Mouse (Mus musculus) lung, postnatal 0 days (tissue): ENCODE results near the gene Tesc. TPM values are rescaled to one million over a fixed set of nuclear protein-coding genes. Genes with fewer than 3 reads are reported as not detected.

Experiments used
- ATAC-seq: fragments of 200-750 bp; cut with Nextera tagmentation; 2 replicates; pipeline ENCODE4 v1.8.0; 2017; ENCODE audit warnings: moderate library complexity
- DNase-seq: peaks from one replicate; pipeline ENCODE4 v3.0.0-alpha.2; 2016; ENCODE audit warnings: low spot score
- H3K27ac ChIP-seq: fragments of 300-500 bp; sonication (generic); 2 replicates; pipeline ENCODE4 v1.5.1; 2014; ENCODE audit warnings: antibody characterized with exemption, mild to moderate bottlenecking, low read length, mixed read lengths
- H3K27me3 ChIP-seq: fragments of 300-500 bp; sonication (generic); replicated peaks from 2 replicates; pipeline ENCODE4 v1.6.1; 2014; ENCODE audit warnings: low read length, mixed read lengths; ENCODE audit not compliant: insufficient read depth
- H3K36me3 ChIP-seq: fragments of 300-500 bp; sonication (generic); 2 replicates; pipeline ENCODE4 v1.6.1; 2014; ENCODE audit warnings: low read length, mixed read lengths; ENCODE audit not compliant: insufficient read depth
- H3K4me1 ChIP-seq: fragments of 300-500 bp; sonication (generic); 2 replicates; pipeline ENCODE4 v1.6.1; 2014; ENCODE audit warnings: antibody characterized with exemption, low read depth, low read length, mixed read lengths; ENCODE audit not compliant: insufficient read depth
- H3K4me2 ChIP-seq: fragments of 300-500 bp; sonication (generic); replicated peaks from 2 replicates; pipeline ENCODE4 v1.6.1; 2014; ENCODE audit warnings: low read depth, mild to moderate bottlenecking, low read length, moderate library complexity, mixed read lengths
- H3K4me3 ChIP-seq: fragments of 300-500 bp; sonication (generic); 2 replicates; pipeline ENCODE4 v1.5.1; 2014; ENCODE audit warnings: low read depth, low read length
- H3K9ac ChIP-seq: fragments of 300-500 bp; sonication (generic); replicated peaks from 2 replicates; pipeline ENCODE4 v1.6.1; 2014; ENCODE audit warnings: low read depth, mild to moderate bottlenecking
- H3K9me3 ChIP-seq: fragments of 300-500 bp; sonication (generic); 2 replicates; pipeline ENCODE4 v1.6.1; 2016; ENCODE audit warnings: low read length, mixed read lengths
- CTCF ChIP-seq: IDR thresholded peaks from 2 replicates; pipeline ENCODE4 v1.5.1; 2016; ENCODE audit warnings: antibody characterized with exemption, mild to moderate bottlenecking
- EP300 ChIP-seq: IDR thresholded peaks from 2 replicates; pipeline ENCODE4 v1.6.1; 2016; ENCODE audit warnings: antibody characterized with exemption, mild to moderate bottlenecking, control low read depth
- WGBS: fragments of 180-500 bp; shearing (Covaris S2); extraction: QIAGEN DNeasy Blood & Tissue Kit; methylation state at CpG from one replicate; pipeline ENCODE4 v1.1.7; 2014; 5-methylcytosine and 5-hydroxymethylcytosine counted together
- polyA plus RNA-seq: library from polyadenylated mRNA; unstranded; fragments of >200 nt; fragmentation: Nextera tagmentation; extraction: Ambion mirVana; gene quantifications from 2 replicates; pipeline ENCODE4 v1.2.1, GENCODE M21; 2015

Gene Tesc
- polyA plus RNA-seq, 1 experiment from 2014 or later: 1.5 TPM

DNA sequence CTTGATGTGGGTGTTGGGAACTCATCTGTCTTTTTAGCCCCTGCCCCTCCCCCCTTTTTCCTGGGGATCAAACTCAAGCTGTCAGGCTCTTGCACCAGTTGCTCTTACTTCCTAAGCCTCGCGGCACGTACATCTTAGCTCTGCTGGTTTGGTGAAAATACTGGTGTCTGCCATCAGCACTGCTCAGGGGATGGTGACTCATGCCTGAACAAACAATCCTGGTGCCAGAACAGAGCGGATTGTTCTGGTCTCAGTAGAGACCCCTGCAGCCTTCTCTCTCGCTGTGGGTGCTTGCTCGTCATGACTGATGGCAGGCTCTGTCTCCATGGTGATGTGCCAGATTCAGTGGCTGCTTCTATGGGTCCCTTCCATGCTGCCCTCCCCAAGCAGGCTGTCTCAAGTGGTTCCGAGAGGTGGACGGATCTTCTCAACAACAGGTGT, 35.7 kb downstream of the Tesc start:
- Histone ChIP-seq H3K36me3 (peaks cover 6% of the 10 kb centered on the region), H3K4me3 (no peak overlapping the region), H3K9ac (no peak overlapping the region), H3K27ac (no peak overlapping the region), H3K4me1 (no peaks in the 10 kb centered on the region), H3K27me3 (no peaks in the 10 kb centered on the region), H3K9me3 (no peaks in the 10 kb centered on the region), H3K4me2 (no peak overlapping the region)
- peak; percentile 44 for DNase-seq
- WGBS: 49% methylated on average over 8 of the region's 8 CpGs
- ATAC-seq: peak; percentile 21; the same call in 1 of the 2 replicates
- TF ChIP-seq EP300: no peak
- no peak for TF ChIP-seq CTCF

DNA sequence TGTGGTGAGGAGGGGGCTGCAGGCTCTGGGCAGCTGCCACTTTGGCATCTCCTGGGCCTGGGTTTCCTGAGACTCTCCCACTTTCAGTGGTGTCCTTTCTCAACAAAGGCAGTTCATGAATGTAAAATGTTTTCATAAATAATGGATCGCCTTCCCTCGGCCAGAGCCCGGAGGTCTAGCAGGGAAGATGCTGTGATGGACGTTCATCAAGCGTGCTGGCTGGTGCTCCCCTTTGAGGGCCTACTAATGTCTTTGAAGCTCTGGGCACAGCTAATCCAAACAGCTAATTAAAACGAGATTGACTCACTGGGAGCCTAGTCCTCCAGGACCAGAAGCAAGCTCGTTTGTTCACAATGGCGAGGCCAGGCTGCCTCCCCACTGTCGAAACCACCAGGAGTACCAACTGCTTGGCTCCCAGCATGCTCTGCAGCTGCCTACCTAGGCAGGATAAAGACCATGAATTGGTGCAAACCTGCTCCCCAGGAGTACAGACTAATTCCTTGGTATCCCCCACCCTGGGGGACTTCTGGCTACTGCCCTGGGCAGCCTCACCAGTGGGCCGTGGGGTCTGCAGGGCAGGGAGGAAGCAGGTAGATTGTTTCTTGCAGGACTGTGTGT, 36.9 kb downstream of the Tesc start:
- peaks cover 10% of the 10 kb centered on the region for H3K36me3 ChIP-seq
- H3K9ac ChIP-seq: no peak overlapping the region
- no peak for DNase-seq
- H3K9me3 ChIP-seq: no peaks in the 10 kb centered on the region
- H3K4me2 ChIP-seq: no peak overlapping the region
- no peak overlapping the region for H3K27ac ChIP-seq
- 62% methylated on average over 9 of the region's 10 CpGs for WGBS
- no peaks in the 10 kb centered on the region for H3K27me3 ChIP-seq
- H3K4me1 ChIP-seq: no peaks in the 10 kb centered on the region
- TF ChIP-seq EP300: no peak
- TF ChIP-seq CTCF: no peak
- H3K4me3 ChIP-seq: no peak overlapping the region
- no peak for ATAC-seq

DNA sequence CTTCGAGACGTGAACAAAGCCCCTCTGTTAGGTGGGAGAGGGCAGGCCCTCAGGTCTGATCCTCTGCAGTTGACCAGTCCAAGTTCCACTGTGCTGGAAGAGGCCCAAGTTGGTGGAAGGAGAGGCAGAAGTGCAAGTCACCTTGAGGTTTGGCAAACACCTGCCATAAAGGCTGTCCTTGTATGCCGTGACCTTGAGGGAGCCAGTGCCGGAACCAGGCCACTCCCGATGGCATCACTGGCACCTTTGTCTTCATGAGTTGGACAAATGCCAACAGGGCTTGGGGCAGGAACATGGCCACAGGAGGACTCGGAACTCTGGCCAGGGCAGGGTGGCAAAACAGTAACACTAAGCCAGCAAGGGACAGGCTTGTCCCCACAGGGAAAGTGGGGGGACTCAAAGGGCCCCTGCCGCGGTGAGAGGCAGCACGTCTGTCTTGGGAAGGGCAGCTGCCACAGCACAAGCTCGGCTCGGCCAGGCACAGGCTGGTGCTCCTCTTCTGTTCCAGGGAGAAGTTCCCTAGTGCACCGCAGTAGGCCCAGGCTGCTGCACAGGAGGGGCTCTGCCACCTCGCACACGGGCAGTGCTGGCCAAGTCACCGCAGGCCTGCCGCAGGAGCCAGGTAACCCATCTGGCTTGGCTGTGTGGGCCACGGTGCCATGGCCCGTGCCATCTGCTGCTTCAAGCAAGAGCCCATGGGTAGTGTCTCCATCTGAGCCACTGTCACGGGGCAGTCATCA, 38.1 kb downstream of the Tesc start:
- 71% methylated on average over 19 of the region's 19 CpGs for WGBS
- Histone ChIP-seq H3K36me3 (peaks cover 19% of the 10 kb centered on the region), H3K27me3 (no peaks in the 10 kb centered on the region), H3K4me1 (no peaks in the 10 kb centered on the region), H3K9me3 (no peaks in the 10 kb centered on the region), H3K4me2 (no peak overlapping the region), H3K27ac (no peak overlapping the region), H3K9ac (no peak overlapping the region), H3K4me3 (no peak overlapping the region)
- DNase-seq: no peak
- TF ChIP-seq EP300 (no peak), CTCF (no peak)
- no peak for ATAC-seq

DNA sequence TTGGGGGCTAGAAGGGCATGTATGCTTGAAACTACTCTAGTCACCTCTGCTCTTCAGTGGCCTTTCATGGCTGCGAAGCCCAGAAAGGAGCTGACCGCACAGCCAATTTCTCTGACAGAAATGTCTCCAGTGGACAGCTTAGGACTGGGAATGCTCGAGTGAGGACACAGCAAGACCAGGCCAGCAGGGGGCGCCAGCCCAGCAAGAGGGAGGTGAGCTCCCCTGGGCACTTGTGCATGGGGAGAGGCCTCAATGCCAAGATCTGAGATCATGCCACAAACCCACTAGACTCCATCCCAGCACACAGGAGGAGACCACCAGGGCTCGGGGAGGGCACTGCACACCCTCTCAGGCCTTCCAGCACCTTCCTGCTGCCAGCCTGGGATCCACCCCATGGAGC, 39.3 kb downstream of the Tesc start:
- ATAC-seq: peak; percentile 31
- TF ChIP-seq CTCF: peak; percentile 82
- TF ChIP-seq EP300: no peak
- no peak overlapping the region for H3K9ac ChIP-seq
- H3K27ac ChIP-seq: no peak overlapping the region
- no peak overlapping the region for H3K4me3 ChIP-seq
- no peaks in the 10 kb centered on the region for H3K27me3 ChIP-seq
- H3K4me1 ChIP-seq: no peaks in the 10 kb centered on the region
- peak; percentile 48 for DNase-seq
- H3K4me2 ChIP-seq: no peak overlapping the region
- H3K36me3 ChIP-seq: peaks cover 19% of the 10 kb centered on the region
- H3K9me3 ChIP-seq: no peaks in the 10 kb centered on the region
- WGBS: 73% methylated on average over 4 of the region's 5 CpGs

DNA sequence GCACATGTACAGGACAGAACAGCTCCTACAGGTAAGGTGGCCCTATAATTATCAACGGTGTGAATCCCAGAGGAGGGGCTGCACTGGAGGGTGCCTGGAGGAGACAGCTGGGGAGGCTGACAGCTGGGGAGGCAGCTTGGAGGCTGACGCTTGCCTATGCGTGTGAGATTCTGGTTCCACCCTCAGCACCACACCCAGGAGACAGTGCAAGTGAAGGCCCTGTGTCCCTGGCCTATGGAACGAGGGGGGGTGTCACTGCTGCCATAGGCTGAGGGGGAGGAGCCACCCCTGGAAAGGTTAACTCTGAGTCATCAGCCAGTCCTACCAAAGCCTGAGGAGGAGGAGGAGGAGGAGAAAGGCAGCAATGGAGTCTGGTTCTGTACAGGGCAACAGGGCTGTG, 40.0 kb downstream of the Tesc start:
- Histone ChIP-seq H3K27ac (no peak overlapping the region), H3K9me3 (no peaks in the 10 kb centered on the region), H3K4me3 (no peak overlapping the region), H3K4me1 (no peaks in the 10 kb centered on the region), H3K36me3 (peaks cover 19% of the 10 kb centered on the region), H3K4me2 (no peak overlapping the region), H3K9ac (no peak overlapping the region), H3K27me3 (no peaks in the 10 kb centered on the region)
- TF ChIP-seq CTCF (no peak), EP300 (no peak)
- 72% methylated on average over 4 of the region's 4 CpGs for WGBS
- ATAC-seq (peak; percentile 8; the same call in 1 of the 2 replicates), DNase-seq (no peak)

DNA sequence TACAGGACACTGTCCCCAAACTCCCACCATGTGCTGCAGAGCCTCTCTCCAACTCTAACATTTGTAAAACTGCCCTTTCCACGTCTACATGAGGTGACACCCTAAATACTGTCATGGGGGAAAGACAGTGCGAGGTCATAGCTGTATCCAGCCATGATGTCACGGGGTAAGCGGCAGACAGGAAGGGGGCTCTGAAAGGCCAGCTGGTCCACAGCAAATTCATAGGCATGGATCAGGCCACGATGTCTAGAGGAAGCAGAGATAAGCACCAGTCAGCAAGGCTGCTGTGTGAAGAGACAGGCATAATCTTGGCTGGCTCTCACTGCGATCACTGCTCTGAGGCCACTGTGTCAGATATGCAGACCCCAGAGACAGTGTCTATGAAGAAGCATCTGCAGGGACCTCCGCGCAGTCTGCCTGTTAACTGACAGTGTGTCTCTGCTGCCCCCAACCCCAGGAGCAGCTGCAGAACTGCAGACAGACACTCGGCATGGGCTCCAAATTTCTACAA, 40.5 kb downstream of the Tesc start:
- WGBS: 61% methylated on average over 9 of the region's 9 CpGs
- Histone ChIP-seq H3K4me3 (no peak overlapping the region), H3K27ac (no peak overlapping the region), H3K4me1 (no peaks in the 10 kb centered on the region), H3K36me3 (peaks cover 19% of the 10 kb centered on the region), H3K4me2 (no peak overlapping the region), H3K9ac (no peak overlapping the region), H3K9me3 (no peaks in the 10 kb centered on the region), H3K27me3 (no peaks in the 10 kb centered on the region)
- TF ChIP-seq CTCF: no peak
- no peak for TF ChIP-seq EP300
- DNase-seq (no peak), ATAC-seq (0 out of 2 replicates have a peak, but pooled peaks have one; percentile 21)
